Comparison of ENCODE assay signal across 10 mouse cellular contexts in genomic region chr1:64795284-64796040, GRCm38 (mm10). TPM values are rescaled to one million over a fixed set of nuclear protein-coding genes. Genes with fewer than 3 reads are reported as not detected.
A peak's percentile ranks its signal among the peaks of the same experiment; 100 is the strongest.
DNase-seq lines count a peak whose midpoint lies in the region; ATAC-seq lines count a peak whose summit lies in the region.
"Had no signal": no experiment of that assay in that cellular context is flagged by ENCODE, and none has a peak within 500 bp of the region (broad histone marks: within the 10 kb centered on the region; RNA-seq: fewer than 3 reads in every experiment).

No protein-coding gene starts in this region.

- H3K27me3 ChIP-seq in limb, embryonic 10.5 days (ENCODE audit: low read depth, poor library complexity, severe bottlenecking): no peaks in the 10 kb centered on the region
- H3K27me3 ChIP-seq in forebrain, embryonic 11.5 days (ENCODE audit: control insufficient read depth, insufficient read depth, low read length): no peaks in the 10 kb centered on the region
- H3K27me3 ChIP-seq: stomach, embryonic 15.5 days had no signal

- no peak overlapping the region for H3K4me2 ChIP-seq in forebrain, embryonic 11.5 days (ENCODE audit: low read depth, low read length, severe bottlenecking)
- H3K4me2 ChIP-seq: stomach, embryonic 15.5 days had no signal

- peaks cover 19% of the 10 kb centered on the region for H3K4me1 ChIP-seq in limb, embryonic 10.5 days
- H3K4me1 ChIP-seq in forebrain, embryonic 11.5 days (replicated peaks; ENCODE audit: control insufficient read depth, insufficient read depth, low read length): no peaks in the 10 kb centered on the region

- no peak overlapping the region for H3K4me3 ChIP-seq in limb, embryonic 10.5 days
- H3K4me3 ChIP-seq in forebrain, embryonic 11.5 days (ENCODE audit: low read depth, low read length): no peak overlapping the region
- H3K4me3 ChIP-seq: stomach, embryonic 15.5 days had no signal

- DNase-seq in gastrocnemius, postnatal 14 days: peak; percentile 28
- DNase-seq in gastrocnemius, postnatal 4 days (ENCODE audit: low spot score in 2 of 2): no peak
- peak; percentile 33 for DNase-seq in MN1 (ENCODE audit: low spot score)
- peak; percentile 59 for DNase-seq in cerebellum, adult 11-12 months
- DNase-seq in limb, embryonic 10.5 days (ENCODE audit: low spot score): no peak
- DNase-seq in frontal cortex, postnatal 14 days (ENCODE audit: low spot score in 2 of 2): no peak
- no peak for DNase-seq in forebrain, embryonic 11.5 days (ENCODE audit: low spot score)
- DNase-seq: gastrocnemius, postnatal 10 days had no signal

- no peaks in the 10 kb centered on the region; the same call in 1 of the 2 replicates for H3K36me3 ChIP-seq in limb, embryonic 10.5 days
- H3K36me3 ChIP-seq in forebrain, embryonic 11.5 days (ENCODE audit: control insufficient read depth, insufficient read depth, low read length): no peaks in the 10 kb centered on the region
- H3K36me3 ChIP-seq: stomach, embryonic 15.5 days had no signal

- no peak for ATAC-seq in megakaryocyte-erythroid progenitor cell, adult 5-6 weeks (replicated peaks; ENCODE audit: low FRiP score, low TSS enrichment, poor library complexity, severe bottlenecking)
- ATAC-seq in forebrain, embryonic 11.5 days (replicated peaks; ENCODE audit: low FRiP score): no peak

- H3K27ac ChIP-seq in limb, embryonic 10.5 days: 0 out of 2 replicates have a peak overlapping the region, but pooled peaks have one; percentile 5
- no peak overlapping the region for H3K27ac ChIP-seq in forebrain, embryonic 11.5 days (ENCODE audit: low read depth, low read length)
- H3K27ac ChIP-seq: stomach, embryonic 15.5 days had no signal

- H3K9ac ChIP-seq in forebrain, embryonic 11.5 days (ENCODE audit: low read length): no peak overlapping the region
- H3K9ac ChIP-seq: stomach, embryonic 15.5 days had no signal

- WGBS in limb, embryonic 10.5 days: 70% methylated on average over 8 of the region's 8 CpGs
- 79% methylated on average over 8 of the region's 8 CpGs for WGBS in forebrain, embryonic 11.5 days

- H3K9me3 ChIP-seq in limb, embryonic 10.5 days (replicated peaks): no peaks in the 10 kb centered on the region
- H3K9me3 ChIP-seq in forebrain, embryonic 11.5 days (ENCODE audit: control insufficient read depth, low read length): no peaks in the 10 kb centered on the region
- H3K9me3 ChIP-seq: stomach, embryonic 15.5 days had no signal

- intact Hi-C loops in gastrocnemius, postnatal 14 days (cut with DNase I; ENCODE audit: low total_unique reads): no loop called here

RNA-seq across cellular contexts. Expression of gene Fzd5, which starts 57.9 kb away (rescaled TPM):
- total RNA-seq in gastrocnemius, postnatal 14 days (2021): 1 to 10 TPM; 1.6 to 1.8 TPM
- total RNA-seq in gastrocnemius, postnatal 4 days (2021): 1 to 10 TPM; 4.2 to 5.0 TPM
- 0.28 and 0.29 TPM in 2 replicates for polyA plus RNA-seq in limb, embryonic 10.5 days (2016; fragmentation: Nextera tagmentation; extraction: Ambion mirVana)
- 0.52 and 1.5 TPM in 2 replicates for total RNA-seq in megakaryocyte-erythroid progenitor cell, adult 5-6 weeks (2014; fragmentation: Nextera tagmentation)
- 2.0 and 2.6 TPM in 2 replicates for total RNA-seq in megakaryocyte-erythroid progenitor cell, adult 5-6 weeks (2017)
- polyA plus RNA-seq in forebrain, embryonic 11.5 days (2014; fragmentation: Nextera tagmentation; extraction: Ambion mirVana): 0.95 and 1.0 TPM in 2 replicates

Comparison
In these comparisons a context has a peak if more than half of its experiments do, and no peak if none do; other contexts are left out.
1. DNase-seq: peak in gastrocnemius, postnatal 14 days (single experiment), MN1 (single experiment) and cerebellum, adult 11-12 months (single experiment); none in gastrocnemius, postnatal 4 days (0 of 2), limb, embryonic 10.5 days (single experiment), frontal cortex, postnatal 14 days (0 of 2) and forebrain, embryonic 11.5 days (single experiment).